Mouse (Mus musculus) adrenal gland, postnatal 0 days (tissue): ENCODE results near the gene Pspn. TPM values are rescaled to one million over a fixed set of nuclear protein-coding genes. Genes with fewer than 3 reads are reported as not detected.

Experiments
- polyA plus RNA-seq: library from polyadenylated mRNA; unstranded; fragments of >200 nt; fragmentation: Nextera tagmentation; extraction: Ambion mirVana; gene quantifications from 2 replicates; pipeline ENCODE4 v1.2.1, GENCODE M21; 2015

The Pspn gene
- polyA plus RNA-seq, result 4.4 and 7.9 TPM in 2 replicates

DNA sequence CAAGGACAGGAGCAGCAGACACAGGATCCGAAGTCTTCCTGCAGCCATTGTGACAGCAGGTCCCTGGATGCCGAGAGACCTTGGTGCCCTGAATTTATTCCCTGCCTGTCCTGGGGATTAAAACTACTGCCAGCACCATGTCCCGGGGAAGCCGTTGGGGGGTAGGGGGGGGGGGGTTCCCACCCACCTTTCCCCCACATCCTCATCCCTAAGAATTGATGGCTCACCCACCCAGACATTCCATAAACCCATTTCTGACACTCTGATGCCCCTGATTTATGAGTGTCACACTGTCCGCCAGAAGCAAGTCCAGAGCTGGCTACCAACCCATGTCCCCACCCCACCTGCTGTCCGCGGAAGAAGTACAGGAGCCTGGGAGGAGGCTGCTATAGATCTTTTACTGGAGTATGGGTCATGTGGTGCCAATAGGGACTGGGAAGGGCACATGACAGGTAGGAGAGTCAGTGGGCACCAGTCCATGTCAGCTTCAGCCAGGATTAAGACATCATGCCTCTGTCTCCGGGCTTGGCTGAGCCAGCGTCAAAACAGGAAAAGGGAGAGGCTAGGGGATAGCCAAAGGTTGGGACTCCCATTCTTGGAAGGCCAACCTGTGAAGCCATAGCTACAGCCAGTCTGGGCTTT is at the start of gene Pspn:
Gene Pspn, minus strand, starts transcription at position 51 of the 642 bp plus-strand sequence.

DNA sequence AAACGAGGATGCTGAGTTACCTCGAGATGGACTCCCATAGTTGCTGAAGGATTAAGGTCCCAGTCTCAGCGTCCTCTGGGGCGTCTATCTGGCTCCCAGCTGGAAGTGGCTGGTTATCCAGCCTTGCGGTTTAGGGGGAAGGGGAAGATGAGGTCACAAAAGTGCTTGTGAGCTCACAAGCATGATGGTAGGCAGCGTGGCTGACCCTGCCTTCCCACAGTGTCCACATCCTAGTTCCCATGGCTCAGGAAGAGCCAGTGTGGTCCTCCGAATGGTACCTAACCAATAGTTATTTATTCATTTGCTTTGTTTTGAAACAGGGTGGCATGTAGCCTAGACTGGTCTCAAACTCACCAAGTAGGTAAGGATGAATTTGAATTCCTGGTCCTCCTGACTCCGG is 41.7 kb upstream of the Pspn start, which contains the start of gene Slc25a41:
Gene Slc25a41, minus strand, starts transcription at position 101 of the 400 bp plus-strand sequence.

DNA sequence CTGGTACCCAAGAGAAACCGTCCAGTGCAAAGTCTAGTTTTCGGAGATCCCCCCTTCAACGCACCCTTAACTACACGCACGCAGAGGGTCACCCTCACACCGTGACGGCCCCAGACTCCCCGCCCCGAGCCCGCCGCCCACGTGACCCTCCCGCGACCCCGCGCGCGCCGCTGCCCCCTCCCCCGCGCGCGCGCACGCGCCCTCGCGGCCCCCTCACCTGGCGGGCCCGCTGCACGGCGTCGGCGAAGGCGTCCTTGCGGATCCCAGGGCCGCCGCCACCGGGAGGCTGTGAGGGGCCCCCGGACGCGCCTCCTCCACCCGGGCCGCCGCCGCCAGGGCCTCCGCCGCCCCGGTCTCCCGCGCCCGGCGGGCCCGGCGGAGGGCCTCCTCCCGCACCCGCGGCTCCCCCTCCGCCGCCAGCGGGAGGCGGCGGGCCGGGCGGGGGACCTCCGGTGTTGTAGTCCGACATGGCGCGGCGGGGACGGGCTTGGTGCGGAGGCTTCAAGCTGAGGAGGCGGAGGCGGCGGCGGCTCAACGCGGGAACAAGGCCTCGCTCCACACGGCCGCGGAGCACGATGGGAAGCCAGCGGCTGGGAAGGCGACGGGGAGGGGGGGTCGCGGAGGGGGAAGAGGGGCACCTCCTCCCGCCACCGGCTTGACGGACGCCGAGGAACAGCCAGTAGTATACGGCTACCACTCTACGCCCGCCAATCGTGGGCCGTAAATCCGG is 31.3 kb upstream of the Pspn start, which contains the start of gene Khsrp:
Gene Khsrp, minus strand, starts transcription at position 592 of the 730 bp plus-strand sequence.

DNA sequence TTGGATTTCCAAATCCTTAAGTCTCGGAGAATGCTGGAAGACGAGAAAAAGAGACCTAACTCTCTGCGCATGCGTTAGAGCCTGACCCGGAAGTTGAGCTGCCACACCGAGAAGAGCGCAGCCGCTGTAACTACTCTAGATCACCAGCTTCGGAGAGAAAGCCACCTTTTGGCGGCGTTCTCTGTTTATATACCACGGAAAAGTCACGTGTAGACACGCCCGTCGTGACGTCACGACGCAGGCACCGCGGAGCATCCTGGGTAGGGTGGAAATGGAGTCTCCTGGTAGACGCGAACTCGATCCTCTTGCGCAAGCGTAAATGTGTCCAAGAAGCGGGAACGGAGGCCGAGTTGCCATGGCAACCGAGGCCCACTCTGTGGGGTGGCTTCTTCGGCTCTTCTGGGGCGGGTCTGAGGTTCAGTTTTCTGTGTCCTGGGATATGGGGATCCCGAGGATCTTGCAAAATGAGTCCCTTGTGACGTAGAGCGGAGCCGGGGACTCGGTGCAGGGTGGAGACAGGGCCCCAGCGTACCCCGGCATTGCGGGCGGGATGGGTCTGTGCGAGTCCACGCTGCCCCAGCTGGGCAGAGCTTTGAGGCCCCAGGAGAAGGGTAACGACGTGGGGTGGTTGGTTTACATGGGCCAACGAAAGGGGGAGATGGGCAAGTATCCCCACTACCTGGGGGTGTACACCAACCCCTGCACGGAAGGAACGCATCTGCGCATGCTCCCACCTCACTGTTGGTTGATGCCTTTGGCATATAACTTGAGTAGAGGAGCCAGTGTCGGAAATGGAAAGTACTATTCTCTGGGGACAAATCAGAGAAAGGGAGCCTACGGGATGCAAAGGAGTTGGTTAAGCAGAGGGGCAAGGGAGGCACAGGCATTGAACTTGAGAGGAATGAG is 11.7 kb upstream of the Pspn start, which contains the start of the genes Gtf2f1 and Gm17949:
Gene Gtf2f1, minus strand, starts transcription at position 53 of the 906 bp plus-strand sequence.
Gene Gm17949, plus strand, starts transcription at position 234 of the 906 bp plus-strand sequence.

DNA sequence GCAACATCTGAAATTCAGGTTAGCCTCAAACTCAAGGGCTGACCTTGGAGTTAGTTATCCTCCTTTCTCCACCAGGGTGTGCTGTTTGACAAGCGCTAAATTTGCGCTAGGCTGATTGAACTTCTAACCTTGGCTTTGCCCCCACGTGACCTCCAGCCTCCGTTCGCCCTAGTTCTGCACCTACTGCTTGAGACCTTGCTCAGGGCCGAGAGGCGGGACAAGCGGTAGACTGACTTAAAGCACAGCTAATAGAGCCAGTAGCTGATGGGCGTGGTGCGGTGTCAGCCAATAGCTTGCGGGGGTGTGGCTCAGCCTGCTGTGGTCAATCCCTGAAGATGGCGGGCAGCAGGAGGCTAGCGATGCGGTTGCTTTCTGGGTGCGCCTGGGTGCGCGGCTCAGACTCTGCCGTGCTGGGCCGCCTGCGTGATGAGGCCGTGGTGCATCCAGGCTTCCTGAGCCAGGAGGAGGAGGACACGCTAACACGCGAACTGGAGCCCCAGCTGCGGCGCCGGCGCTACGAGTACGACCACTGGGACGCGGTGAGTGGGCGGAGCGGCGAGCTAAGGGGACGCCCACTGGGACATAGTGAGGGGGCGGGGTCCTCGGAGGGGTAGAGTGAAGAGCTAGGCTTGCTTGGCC is 2.7 kb downstream of the Pspn start, which contains the start of gene Alkbh7:
Gene Alkbh7, plus strand, starts transcription at position 311 of the 639 bp plus-strand sequence.

DNA sequence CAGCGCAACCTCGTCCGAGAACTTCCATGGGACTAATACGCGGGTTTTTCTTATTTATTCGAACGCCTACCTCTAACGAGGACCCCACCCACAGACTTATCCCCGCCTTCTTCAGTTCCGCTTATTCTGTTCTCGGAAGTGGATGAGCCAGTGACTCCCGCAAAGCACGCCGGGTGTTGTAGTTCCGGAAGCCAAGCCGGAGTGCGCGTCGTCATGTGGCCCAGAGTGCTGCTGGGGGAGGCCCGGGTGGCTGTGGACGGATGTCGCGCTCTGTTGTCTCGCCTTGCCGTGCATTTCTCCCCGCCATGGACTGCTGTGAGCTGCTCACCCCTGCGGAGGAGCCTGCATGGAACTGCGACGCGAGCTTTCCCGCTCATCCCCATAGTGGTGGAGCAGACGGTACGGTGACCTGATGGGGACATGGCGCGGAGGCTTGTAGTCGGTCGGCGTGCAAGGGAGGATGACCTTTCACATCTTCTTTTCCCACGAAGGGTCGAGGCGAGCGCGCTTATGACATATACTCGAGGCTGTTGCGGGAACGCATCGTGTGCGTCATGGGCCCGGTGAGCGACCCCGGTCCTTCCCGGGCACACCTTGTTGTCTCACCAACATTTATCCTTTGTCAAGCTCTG is 9.6 kb downstream of the Pspn start, which contains the start of gene Clpp:
Gene Clpp, plus strand, starts transcription at position 191 of the 632 bp plus-strand sequence.

DNA sequence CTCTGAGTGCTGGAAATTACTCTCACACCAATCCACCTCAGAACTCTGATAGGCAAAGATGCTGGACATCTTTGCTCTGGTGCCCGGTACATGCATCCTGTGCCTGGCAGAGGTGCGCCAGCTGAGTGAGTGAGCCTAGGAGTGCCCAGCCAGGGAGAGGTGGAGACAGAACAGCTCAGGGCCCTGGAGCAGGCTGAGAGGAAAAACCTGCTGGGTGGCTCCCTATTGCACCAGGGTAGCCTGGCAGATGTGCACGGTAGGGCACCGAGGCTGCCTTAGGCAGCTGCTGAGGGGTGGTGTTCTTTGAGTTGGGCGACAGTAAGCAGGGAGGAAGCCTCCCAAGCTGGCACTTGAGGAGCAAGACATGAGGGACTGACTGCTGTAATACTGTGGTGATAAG is 17.8 kb downstream of the Pspn start, which contains the start of gene Acer1:
Gene Acer1, minus strand, starts transcription at position 114 of the 400 bp plus-strand sequence.

Other genes starting within 250 kb of the Pspn start
- gene Nrtn, start 242.5 kb downstream of the Pspn start, polyA plus RNA-seq, result 14.4 and 16.2 TPM in 2 replicates
- 26.3 and 33.9 TPM in 2 replicates for gene Dus3l, start 235.3 kb downstream of the Pspn start, polyA plus RNA-seq
- 0.17 and 0.46 TPM in 2 replicates for gene Prr22, start 229.8 kb downstream of the Pspn start, polyA plus RNA-seq
- gene Rfx2, start 169.0 kb downstream of the Pspn start, polyA plus RNA-seq, result 2.0 and 3.3 TPM in 2 replicates
- gene Acsbg2, start 125.6 kb downstream of the Pspn start, polyA plus RNA-seq, result not detected in 2 replicates
- 0.19 and 0.26 TPM in 2 replicates for gene 1700061G19Rik, start 124.5 kb downstream of the Pspn start, polyA plus RNA-seq
- 13.6 and 14.1 TPM in 2 replicates for gene Mllt1, start 64.6 kb downstream of the Pspn start, polyA plus RNA-seq
- not detected in 2 replicates for gene Acer1, start 17.9 kb downstream of the Pspn start, polyA plus RNA-seq
- gene Clpp, start 9.7 kb downstream of the Pspn start, polyA plus RNA-seq, result 117 and 163 TPM in 2 replicates
- gene Alkbh7, start 2.7 kb downstream of the Pspn start, polyA plus RNA-seq, result 112 TPM in 2 replicates
- gene Gtf2f1, start 11.3 kb upstream of the Pspn start, polyA plus RNA-seq, result 29.7 and 47.9 TPM in 2 replicates
- gene Gm17949, start 11.5 kb upstream of the Pspn start, polyA plus RNA-seq, result 0.35 and 0.37 TPM in 2 replicates
- gene Khsrp, start 31.5 kb upstream of the Pspn start, polyA plus RNA-seq, result 20.2 and 25.9 TPM in 2 replicates
- not detected in 2 replicates for gene Slc25a41, start 41.6 kb upstream of the Pspn start, polyA plus RNA-seq
- gene Crb3, start 59.1 kb upstream of the Pspn start, polyA plus RNA-seq, result 2.0 and 3.5 TPM in 2 replicates
- 12.5 and 14.0 TPM in 2 replicates for gene Slc25a23, start 59.8 kb upstream of the Pspn start, polyA plus RNA-seq
- 0.93 and 2.0 TPM in 2 replicates for gene Dennd1c, start 78.5 kb upstream of the Pspn start, polyA plus RNA-seq
- 28.5 and 110 TPM in 2 replicates for gene Tubb4a, start 87.8 kb upstream of the Pspn start, polyA plus RNA-seq
- 1.5 and 1.6 TPM in 2 replicates for gene Tnfsf9, start 105.3 kb upstream of the Pspn start, polyA plus RNA-seq
- gene Cd70, start 149.8 kb upstream of the Pspn start, polyA plus RNA-seq, result not detected in 2 replicates
- 0.14 and 0.28 TPM in 2 replicates for gene Tnfsf14, start 194.2 kb upstream of the Pspn start, polyA plus RNA-seq
- 63.5 and 85.8 TPM in 2 replicates for gene C3, start 228.1 kb upstream of the Pspn start, polyA plus RNA-seq
- 45.8 and 74.8 TPM in 2 replicates for gene Gpr108, start 248.4 kb upstream of the Pspn start, polyA plus RNA-seq
- 28.6 and 35.5 TPM in 2 replicates for gene Trip10, start 249.4 kb upstream of the Pspn start, polyA plus RNA-seq